ENCODE assay signal across 27 mouse cellular contexts in genomic region chr5:125425698-125426276, GRCm38 (mm10). TPM values are rescaled to one million over a fixed set of nuclear protein-coding genes. Genes with fewer than 3 reads are reported as not detected.
DNase-seq lines count a peak whose midpoint lies in the region; ATAC-seq and TF ChIP-seq lines count a peak whose summit lies in the region.
"Had no signal": no experiment of that assay in that cellular context is flagged by ENCODE, and none has a peak within 500 bp of the region (broad histone marks: within the 10 kb centered on the region; RNA-seq: fewer than 3 reads in every experiment).

No protein-coding gene starts in this region.

- POLR2A ChIA-PET in Patski (lab: Charles Lee) = interaction anchor here (0.6 to 2.8 kb wide), 6 partner anchors 14 to 50 kb away, joined by 3 to 13 read pairs (median 4); partner anchors contain the start of genes Aacs and Bri3bp

- no peak for TF ChIP-seq EP300 in heart, adult 2 months (IDR thresholded peaks at IDR 0.05; ENCODE audit: insufficient read depth, low read depth, low read length)

- WGBS in heart, adult 2 months = 80% methylated on average over 10 of the region's 10 CpGs
- 97% methylated on average over 10 of the region's 10 CpGs for WGBS in hindbrain, embryonic 10.5 days

- no peak for TF ChIP-seq POLR2A in heart, adult 2 months (IDR thresholded peaks at IDR 0.05; ENCODE audit: insufficient read depth, low read depth, low read length)

- in situ Hi-C loops in Patski (cut with MboI; ENCODE audit: low pct_unique_long_range_greater_than_20kb) = no loop called here

- H3K4me1 ChIP-seq in heart, adult 2 months (ENCODE audit: control insufficient read depth, insufficient read depth, low read length) = no peaks in the 10 kb centered on the region
- no peaks in the 10 kb centered on the region for H3K4me1 ChIP-seq in hindbrain, embryonic 10.5 days (replicated peaks)
- H3K4me1 ChIP-seq: forebrain, embryonic 10.5 days; limb, embryonic 15.5 days; midbrain, embryonic 15.5 days; neural tube, embryonic 13.5 days had no signal

- peak; percentile 85 for ATAC-seq in Patski
- peak; percentile 49 for ATAC-seq in megakaryocyte, adult 5-6 weeks (ENCODE audit: poor library complexity, severe bottlenecking)
- ATAC-seq: forebrain, postnatal 0 days; inflammation-experienced regulatory T-cells, adult 6 months; midbrain, embryonic 15.5 days had no signal

- no peak for TF ChIP-seq CTCF in heart, adult 2 months (IDR thresholded peaks at IDR 0.05)
- no peak for TF ChIP-seq CTCF in Patski (IDR thresholded peaks at IDR 0.05)

- no peak overlapping the region for H3K9ac ChIP-seq in heart, adult 2 months (ENCODE audit: low read depth, low read length)
- H3K9ac ChIP-seq: forebrain, postnatal 0 days; hindbrain, embryonic 14.5 days; limb, embryonic 15.5 days; liver, embryonic 14.5 days; lung, embryonic 14.5 days; midbrain, embryonic 15.5 days; neural tube, embryonic 13.5 days had no signal

- no peaks in the 10 kb centered on the region for H3K27me3 ChIP-seq in heart, adult 2 months (ENCODE audit: control insufficient read depth, insufficient read depth, low read length)
- no peaks in the 10 kb centered on the region for H3K27me3 ChIP-seq in Patski
- H3K27me3 ChIP-seq in hindbrain, embryonic 10.5 days (ENCODE audit: insufficient read depth, poor library complexity, severe bottlenecking) = no peaks in the 10 kb centered on the region
- H3K27me3 ChIP-seq: limb, embryonic 15.5 days; midbrain, embryonic 15.5 days; neural tube, embryonic 13.5 days had no signal

- H3K79me2 ChIP-seq in heart, adult 2 months (replicated peaks; ENCODE audit: control insufficient read depth, insufficient read depth, low read length) = no peaks in the 10 kb centered on the region

- H3K27ac ChIP-seq in heart, adult 2 months = peak overlapping the region; percentile 54
- no peak overlapping the region for H3K27ac ChIP-seq in hindbrain, embryonic 10.5 days
- H3K27ac ChIP-seq: forebrain, embryonic 10.5 days; hindbrain, embryonic 14.5 days; kidney, postnatal 0 days; left cerebral cortex, adult 2 months; limb, embryonic 15.5 days; liver, embryonic 14.5 days; midbrain, embryonic 15.5 days; neural tube, embryonic 13.5 days had no signal

- no peaks in the 10 kb centered on the region for H3K9me3 ChIP-seq in hindbrain, embryonic 10.5 days
- H3K9me3 ChIP-seq: forebrain, embryonic 10.5 days; limb, embryonic 15.5 days; midbrain, embryonic 15.5 days; neural tube, embryonic 13.5 days had no signal

- no peaks in the 10 kb centered on the region for H3K36me3 ChIP-seq in heart, adult 2 months (ENCODE audit: control insufficient read depth, insufficient read depth, low read length)
- peaks cover 100% of the 10 kb centered on the region for H3K36me3 ChIP-seq in hindbrain, embryonic 10.5 days

- peak in 1 of 2 experiments; percentile 31 for DNase-seq in heart, adult 2 months
- DNase-seq in heart, postnatal 36 days = no peak
- DNase-seq in 3T3-L1 (ENCODE audit: low read depth, low spot score) = peak; percentile 75
- DNase-seq in Patski (ENCODE audit: low read depth, low spot score) = peak; percentile 99
- DNase-seq in thymus, adult 18-20 months = no peak
- DNase-seq in hindbrain, embryonic 10.5 days (ENCODE audit: low spot score) = no peak
- DNase-seq: B cell, adult 2 months; cerebellum, adult 11 months; cerebellum, postnatal 10 days; forebrain, postnatal 0 days; gastrocnemius, postnatal 14 days; kidney, adult 2 months; lung, embryonic 14.5 days; thymus, adult 2 months; thymus, postnatal 4 days had no signal

- no peak overlapping the region for H3K4me3 ChIP-seq in heart, adult 2 months
- H3K4me3 ChIP-seq in hindbrain, embryonic 10.5 days = no peak overlapping the region
- H3K4me3 ChIP-seq: forebrain, embryonic 10.5 days; left cerebral cortex, adult 2 months; limb, embryonic 15.5 days; midbrain, embryonic 15.5 days; neural tube, embryonic 13.5 days had no signal

- intact Hi-C loops in heart, adult 2 months (cut with DNase I) = no loop called here
- intact Hi-C loops in heart, postnatal 36 days (cut with DNase I) = no loop called here

- CTCF ChIA-PET in Patski (lab: Charles Lee) = interaction anchor here (0.8 to 4.6 kb wide), 7 partner anchors 13 to 62 kb away, joined by 3 to 44 read pairs (median 4); no protein-coding TSS in a partner anchor

RNA-seq across cellular contexts. Expression of gene Dhx37, which starts 8.1 kb away (rescaled TPM):
- 10 to 100 TPM; 11.1 to 12.4 TPM for total RNA-seq in heart, adult 2 months (2021)
- 14.8 and 15.7 TPM in 2 replicates for polyA plus RNA-seq in heart, adult 2 months (2012; rRNA removed)
- 10 to 100 TPM; 11.4 to 11.7 TPM for total RNA-seq in heart, postnatal 36 days (2021)
- 42.0 TPM for polyA plus RNA-seq in Patski (2021)
- 6.6 and 13.9 TPM in 2 replicates for total RNA-seq in megakaryocyte, adult 5-6 weeks (2015)
- total RNA-seq in megakaryocyte, adult 5-6 weeks (2017) = 15.7 and 29.0 TPM in 2 replicates
- 19.2 and 21.0 TPM in 2 replicates for polyA plus RNA-seq in hindbrain, embryonic 10.5 days (2016; fragmentation: Nextera tagmentation; extraction: Ambion mirVana)

RNA-seq across cellular contexts. Expression of gene Bri3bp, which starts 15.6 kb away (rescaled TPM):
- 10 to 100 TPM; 52.2 to 52.4 TPM for total RNA-seq in heart, adult 2 months (2021)
- polyA plus RNA-seq in heart, adult 2 months (2012; rRNA removed) = 31.4 and 31.5 TPM in 2 replicates
- total RNA-seq in heart, postnatal 36 days (2021) = 10 to 100 TPM; 45.4 to 54.6 TPM
- 83.7 TPM for polyA plus RNA-seq in Patski (2021)
- 46.8 and 49.2 TPM in 2 replicates for total RNA-seq in megakaryocyte, adult 5-6 weeks (2015)
- total RNA-seq in megakaryocyte, adult 5-6 weeks (2017) = 19.7 and 26.3 TPM in 2 replicates
- polyA plus RNA-seq in hindbrain, embryonic 10.5 days (2016; fragmentation: Nextera tagmentation; extraction: Ambion mirVana) = 46.9 and 53.8 TPM in 2 replicates

RNA-seq across cellular contexts. Expression of gene Ubc, which starts 35.8 kb away (rescaled TPM):
- total RNA-seq in heart, adult 2 months (2021) = 1,000 to 10,000 TPM in 1 of 2 experiments, 100 to 1,000 TPM in 1; 894 to 1,473 TPM
- 664 and 1,033 TPM in 2 replicates for polyA plus RNA-seq in heart, adult 2 months (2012; rRNA removed)
- 1,000 to 10,000 TPM in 1 of 2 experiments, 100 to 1,000 TPM in 1; 856 to 1,567 TPM for total RNA-seq in heart, postnatal 36 days (2021)
- 1,637 TPM for polyA plus RNA-seq in Patski (2021)
- 260 and 265 TPM in 2 replicates for total RNA-seq in megakaryocyte, adult 5-6 weeks (2015)
- 355 and 414 TPM in 2 replicates for total RNA-seq in megakaryocyte, adult 5-6 weeks (2017)
- 928 and 1,134 TPM in 2 replicates for polyA plus RNA-seq in hindbrain, embryonic 10.5 days (2016; fragmentation: Nextera tagmentation; extraction: Ambion mirVana)

RNA-seq across cellular contexts. Expression of gene Gm10382, which starts 36.7 kb away (rescaled TPM):
- total RNA-seq in heart, adult 2 months (2021) = under 1 TPM in 1 of 2 experiments, not detected in 1; 0.21 TPM
- 0.12 and 0.23 TPM in 2 replicates for polyA plus RNA-seq in heart, adult 2 months (2012; rRNA removed)
- total RNA-seq in heart, postnatal 36 days (2021) = not detected
- 4.1 TPM for polyA plus RNA-seq in Patski (2021)
- total RNA-seq in megakaryocyte, adult 5-6 weeks (2015) = not detected in 2 replicates
- 0.11 TPM in 1 of 2 replicates, not detected in the other for total RNA-seq in megakaryocyte, adult 5-6 weeks (2017)
- 0.52 and 0.86 TPM in 2 replicates for polyA plus RNA-seq in hindbrain, embryonic 10.5 days (2016; fragmentation: Nextera tagmentation; extraction: Ambion mirVana)
- total RNA-seq: gastrocnemius, postnatal 14 days had no signal
- polyA plus RNA-seq: embryonic facial prominence, embryonic 11.5 days; large intestine, adult 2 months had no signal

RNA-seq across cellular contexts. Expression of gene Aacs, which starts 49.8 kb away (rescaled TPM):
- 1 to 10 TPM; 3.3 to 3.9 TPM for total RNA-seq in heart, adult 2 months (2021)
- polyA plus RNA-seq in heart, adult 2 months (2012; rRNA removed) = 9.8 and 17.7 TPM in 2 replicates
- total RNA-seq in heart, postnatal 36 days (2021) = 1 to 10 TPM; 3.6 to 4.1 TPM
- polyA plus RNA-seq in Patski (2021) = 49.4 TPM
- total RNA-seq in megakaryocyte, adult 5-6 weeks (2015) = 6.5 and 6.7 TPM in 2 replicates
- 17.0 and 19.7 TPM in 2 replicates for total RNA-seq in megakaryocyte, adult 5-6 weeks (2017)
- polyA plus RNA-seq in hindbrain, embryonic 10.5 days (2016; fragmentation: Nextera tagmentation; extraction: Ambion mirVana) = 63.4 and 73.4 TPM in 2 replicates

Comparison
In these comparisons a context has a peak if more than half of its experiments do, and no peak if none do; other contexts are left out.
1. DNase-seq: peak in 3T3-L1 (single experiment) and Patski (single experiment); none in heart, postnatal 36 days (0 of 2), thymus, adult 18-20 months (0 of 2) and hindbrain, embryonic 10.5 days (single experiment).